Mouse (Mus musculus) frontal cortex, postnatal 14 days (tissue): ENCODE measurements around the gene Epsti1.

Experiments
- DNase-seq, 2 experiments: peaks; one replicate each; pipeline ENCODE4 v3.0.0; 2022; ENCODE audit warnings: low spot score in 2 of 2

Epsti1 gene

GRCm38 (mm10) chr14:78015540-78016321 lies 111.7 kb downstream of the Epsti1 start:
- DNase-seq = no peak

GRCm38 (mm10) chr14:78016398-78016797 lies 112.4 kb downstream of the Epsti1 start:
- no peak for DNase-seq

DNA sequence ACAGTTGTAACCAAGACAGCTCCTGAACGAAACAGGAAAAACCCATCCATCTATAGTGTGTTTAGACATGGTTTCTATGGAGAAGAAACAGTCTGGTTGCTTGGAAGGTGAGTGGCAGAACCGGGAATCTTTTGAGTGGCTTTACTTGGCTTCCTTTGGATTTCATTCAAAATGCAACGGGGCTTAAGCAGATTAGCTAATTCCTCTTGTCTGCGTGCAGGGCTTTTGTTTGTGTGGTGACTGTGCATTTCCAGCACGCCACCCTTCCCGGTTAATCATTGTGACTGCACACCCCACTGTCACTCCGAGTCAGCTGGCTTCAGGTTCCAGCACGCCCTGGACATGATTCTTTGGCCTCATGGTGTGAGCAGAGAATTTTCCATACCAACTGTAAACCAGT lies 115.9 kb downstream of the Epsti1 start:
- DNase-seq = no peak

DNA sequence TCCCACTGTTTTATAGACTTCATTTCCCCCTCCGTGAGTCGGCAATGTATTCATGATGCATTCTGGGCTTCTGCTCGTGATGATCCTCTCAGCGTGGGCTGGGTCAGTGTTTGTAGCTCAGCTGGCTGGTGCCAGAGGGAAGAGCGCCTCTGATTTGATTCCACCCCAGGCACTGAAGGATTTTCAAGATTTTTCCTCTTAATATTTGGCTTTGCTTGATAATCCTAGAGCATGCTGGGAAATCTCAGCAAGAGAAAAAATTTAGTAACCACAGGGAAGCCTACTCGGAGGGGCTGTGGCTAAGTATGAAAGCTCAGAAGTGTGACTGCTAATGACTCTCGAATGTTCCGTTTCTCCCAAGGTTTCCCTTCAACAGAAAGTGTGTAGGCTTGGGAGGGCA lies 134.8 kb downstream of the Epsti1 start:
- DNase-seq = no peak

DNA sequence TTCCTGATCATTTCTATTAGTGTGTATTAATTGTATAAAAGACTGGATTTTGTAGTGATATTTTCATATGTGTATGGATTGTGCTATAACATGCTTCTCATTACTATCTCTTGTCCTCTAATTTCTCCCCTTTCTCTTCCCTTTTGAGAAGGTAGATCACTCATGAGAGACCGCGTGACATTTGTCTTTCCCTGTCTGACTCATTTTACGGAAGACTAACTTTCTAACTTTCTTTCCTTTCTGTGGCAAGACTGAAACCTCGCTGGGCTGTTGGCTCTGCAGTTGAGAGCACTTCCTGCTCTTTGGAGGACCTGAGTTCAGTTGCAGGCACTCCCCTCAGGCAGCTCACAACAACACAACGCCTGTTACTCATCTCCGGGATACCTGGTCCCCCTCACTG lies 136.6 kb downstream of the Epsti1 start:
- DNase-seq = no peak

DNA sequence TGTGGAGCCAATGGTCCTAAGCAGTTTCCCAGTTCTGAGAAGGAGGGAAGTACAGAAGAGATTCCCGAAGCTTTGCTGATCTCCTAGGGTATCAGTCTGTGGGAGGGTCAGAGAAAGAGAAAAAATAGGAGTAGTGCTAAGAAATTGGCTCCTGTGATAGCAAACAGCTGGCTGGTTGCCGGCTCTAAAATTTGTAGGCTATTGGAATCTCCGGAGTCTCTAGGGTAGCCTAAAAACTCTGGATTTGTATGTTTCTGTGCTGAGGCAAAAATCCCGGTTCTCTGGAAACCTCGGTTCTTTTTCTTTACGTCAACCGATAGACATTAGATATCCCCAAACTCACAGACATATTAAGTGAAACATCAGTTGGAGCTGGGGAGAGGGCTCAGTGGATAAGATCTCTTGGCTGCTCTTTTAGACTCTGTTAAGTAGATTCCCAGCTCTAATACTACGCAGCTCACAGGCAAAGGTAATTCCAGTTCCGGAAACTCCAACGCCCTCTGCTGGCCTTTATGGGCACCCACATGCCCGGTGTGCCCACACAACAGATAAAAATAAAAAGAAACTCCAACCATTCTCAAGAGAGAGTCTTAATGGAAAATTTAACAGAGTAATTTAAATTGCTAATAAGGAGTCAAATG lies 138.0 kb downstream of the Epsti1 start:
- DNase-seq = no peak

DNA sequence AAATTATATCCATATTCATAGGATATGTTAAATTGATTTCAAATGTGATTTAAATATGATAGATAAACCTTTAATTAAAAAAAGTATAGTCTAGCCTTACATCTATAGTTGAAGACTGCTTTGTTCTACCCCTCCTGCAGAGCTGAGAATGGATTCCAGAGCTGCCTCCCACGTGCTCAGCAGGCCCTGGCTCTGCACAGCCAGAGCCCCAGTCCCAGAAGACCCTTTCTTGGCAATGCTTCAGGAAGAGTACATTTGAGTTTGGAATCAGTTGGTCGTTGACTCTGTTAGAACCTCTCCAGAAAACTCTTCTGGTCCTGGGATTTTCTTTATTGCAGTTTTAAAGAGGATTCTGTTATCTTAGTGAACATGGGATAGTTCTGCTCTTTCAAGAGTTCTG lies 139.0 kb downstream of the Epsti1 start:
- DNase-seq = no peak

DNA sequence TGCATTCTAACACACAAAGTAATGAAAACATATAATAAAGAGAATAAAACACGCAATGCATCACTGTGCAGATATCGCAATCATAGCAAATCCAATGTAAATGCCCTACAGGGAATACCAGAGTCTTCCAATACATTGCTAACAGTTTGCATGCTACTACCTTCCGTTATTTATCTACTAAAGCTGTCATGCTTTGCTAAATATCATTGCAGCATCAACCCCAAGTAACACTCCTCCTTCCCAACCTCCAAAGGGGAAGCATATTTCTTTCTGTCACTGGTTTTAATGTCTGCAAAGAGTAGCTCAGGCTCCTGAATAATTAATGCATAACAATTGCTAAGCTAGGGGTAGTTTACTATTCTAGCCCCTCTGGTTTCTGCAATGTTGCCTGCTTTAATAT lies 144.2 kb downstream of the Epsti1 start:
- DNase-seq = no peak

DNA sequence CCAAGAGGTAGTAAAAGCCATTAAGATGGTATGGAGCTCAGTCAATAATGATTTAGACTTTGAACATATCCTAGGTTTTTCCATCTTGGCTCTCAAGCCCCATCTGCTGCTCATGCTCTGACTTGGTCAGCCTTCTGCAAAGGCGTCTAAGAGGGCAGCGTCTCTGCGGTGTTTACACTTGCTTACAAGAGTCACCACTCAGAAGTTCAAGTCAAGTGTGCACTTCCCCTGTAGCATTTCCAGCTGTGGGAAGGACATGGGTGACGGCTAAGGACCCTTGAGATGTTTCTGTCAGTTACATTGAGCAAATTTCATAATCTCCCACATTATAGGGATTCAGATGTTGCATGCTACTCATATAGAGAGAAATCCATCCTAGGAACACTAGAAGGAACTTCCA lies 144.6 kb downstream of the Epsti1 start:
- DNase-seq = no peak
